Mouse (Mus musculus): ENCODE data around the gene Gm11492. TPM values are rescaled to one million over a fixed set of nuclear protein-coding genes. Genes with fewer than 3 reads are reported as not detected.

Gene Gm11492
- total RNA-seq, 2 experiments from 2014 or later = not detected

DNA sequence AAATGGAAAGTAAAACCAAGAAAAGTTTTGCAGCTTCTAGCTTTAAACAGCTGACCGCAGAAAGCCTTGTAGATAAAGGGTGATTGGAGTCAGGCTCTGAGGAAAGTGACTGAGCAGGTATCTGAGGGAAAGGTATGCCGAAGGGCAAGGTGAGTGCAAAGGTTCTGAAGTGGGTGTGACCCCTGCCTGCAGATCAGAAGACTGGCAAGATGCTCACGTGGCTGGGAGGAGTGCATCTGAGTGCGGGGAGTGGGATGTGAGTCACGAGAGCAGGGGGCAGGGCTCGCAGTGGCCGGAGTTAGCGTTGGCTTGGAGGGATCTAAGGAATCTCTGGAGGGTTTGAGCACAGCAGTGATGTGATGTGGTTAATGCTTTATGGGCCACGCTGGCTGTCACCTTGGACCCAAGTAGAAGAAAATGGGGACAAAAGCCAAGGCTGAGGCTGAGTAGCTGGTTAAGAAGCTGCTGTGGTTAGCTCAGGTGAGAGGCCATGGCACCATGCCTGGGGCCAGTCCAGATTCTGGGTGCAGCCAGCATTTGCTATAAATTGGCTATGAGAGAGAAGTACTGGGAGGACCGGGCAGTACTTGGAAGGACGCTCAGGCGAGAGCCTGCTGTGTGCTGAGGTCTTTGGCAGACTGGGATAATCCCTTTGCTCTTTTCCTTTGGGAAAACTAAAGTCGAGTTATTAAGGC is 33.1 kb downstream of the Gm11492 start:
- no peak for DNase-seq (ENCODE audit: low spot score in 2 of 2)

DNA sequence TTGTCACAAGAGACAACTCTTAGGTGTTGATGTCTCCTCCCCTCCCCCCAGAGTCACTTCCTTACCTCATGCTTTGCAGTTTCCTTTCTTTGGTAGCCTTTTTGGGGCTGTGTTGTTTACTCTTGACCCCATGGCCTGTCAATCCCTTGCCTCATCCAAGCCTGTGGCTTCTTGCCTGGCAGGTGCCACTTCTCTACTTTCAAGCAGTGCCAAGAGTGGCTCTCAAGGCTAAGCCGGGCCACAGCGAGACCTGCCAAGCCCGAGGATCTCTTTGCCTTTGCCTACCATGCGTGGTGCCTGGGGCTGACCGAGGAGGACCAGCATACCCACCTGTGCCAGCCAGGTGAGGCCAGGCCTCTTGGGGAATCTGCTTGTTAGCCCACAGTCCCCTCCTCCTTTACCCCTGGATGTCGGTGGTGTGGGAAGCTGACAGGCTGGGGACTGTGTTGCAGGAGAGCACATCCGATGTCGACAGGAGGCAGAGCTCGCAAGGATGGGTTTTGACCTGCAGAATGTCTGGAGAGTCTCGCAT is 33.9 kb downstream of the Gm11492 start:
- no peak for DNase-seq (ENCODE audit: low spot score in 2 of 2)

DNA sequence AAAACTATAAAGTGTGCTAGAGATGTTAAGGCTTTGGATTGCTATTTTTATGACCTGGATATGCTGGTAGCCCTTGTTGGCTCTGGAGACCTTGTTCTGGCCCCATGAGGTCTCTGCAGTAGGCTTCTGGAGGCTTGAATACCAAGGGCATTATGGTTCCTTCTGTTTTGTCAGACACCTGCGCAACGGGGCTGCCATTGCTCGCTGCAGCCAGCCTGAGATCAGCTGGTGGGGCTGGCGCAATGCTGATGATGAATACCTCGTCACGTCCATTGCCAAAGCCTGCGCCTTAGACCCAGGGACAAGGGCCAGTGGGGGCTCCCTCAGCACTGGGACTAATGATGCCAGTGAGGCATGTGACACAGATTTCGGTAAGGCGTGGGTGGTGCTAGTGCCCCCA is 35.8 kb downstream of the Gm11492 start:
- DNase-seq (ENCODE audit: low spot score in 2 of 2) = no peak

DNA sequence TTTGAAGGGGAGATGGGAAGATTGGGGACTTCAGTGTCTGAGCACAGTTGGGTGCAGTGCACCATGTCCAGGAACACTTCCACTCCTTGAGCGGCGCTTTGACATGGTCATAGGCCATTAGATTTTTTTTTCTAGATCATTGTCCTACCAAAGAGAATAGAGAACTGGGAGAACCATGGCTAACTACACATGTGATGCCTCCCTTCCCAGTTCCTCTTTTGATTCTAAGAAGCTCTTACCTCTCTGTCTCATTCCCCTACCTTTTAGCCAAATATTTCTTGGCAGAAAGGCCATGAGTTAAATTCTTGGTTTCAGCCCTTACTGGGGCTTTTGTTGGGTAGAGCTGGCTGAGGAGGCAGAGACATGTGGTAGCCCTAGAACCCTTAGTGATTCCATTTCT is 37.1 kb downstream of the Gm11492 start:
- DNase-seq (ENCODE audit: low spot score in 2 of 2) = no peak

DNA sequence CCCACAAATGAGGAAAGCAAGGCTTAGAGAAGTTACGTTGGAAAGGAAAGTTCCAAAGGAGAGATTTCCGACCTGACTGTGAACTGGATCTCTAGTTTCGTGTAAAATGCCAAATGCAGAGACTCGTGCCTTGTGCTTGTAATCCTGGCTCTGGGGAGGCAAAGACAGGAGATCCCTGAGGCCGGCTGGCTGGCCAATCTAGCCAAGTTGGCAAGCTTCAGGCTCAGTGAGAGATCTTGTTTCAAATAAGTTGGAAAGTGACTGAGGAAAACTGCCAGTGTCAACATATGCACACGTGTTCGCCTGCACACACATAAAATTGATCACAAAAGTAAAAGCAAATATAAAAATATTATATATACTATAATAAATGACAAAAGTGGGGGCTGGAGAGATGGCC is 42.8 kb downstream of the Gm11492 start:
- DNase-seq (ENCODE audit: low spot score in 2 of 2) = no peak

DNA sequence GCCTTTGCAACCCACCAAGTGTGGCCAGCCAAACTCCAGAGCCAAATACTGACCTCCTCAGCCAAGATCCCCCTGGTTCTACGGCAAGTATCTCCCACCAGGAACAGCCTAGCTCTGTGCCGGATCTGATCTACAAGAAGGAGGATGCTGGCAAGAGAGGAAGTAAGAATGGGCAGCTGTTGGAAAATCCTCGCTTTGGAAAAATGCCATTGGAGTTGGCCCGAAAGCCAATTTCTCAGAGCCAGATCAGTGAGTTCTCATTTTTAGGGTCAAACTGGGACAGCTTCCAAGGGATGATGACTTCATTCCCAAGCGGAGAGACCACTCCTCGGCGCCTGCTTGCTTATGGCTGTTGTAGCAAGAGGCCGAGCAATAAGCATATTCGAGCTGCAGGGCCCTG is 45.1 kb downstream of the Gm11492 start:
- DNase-seq (ENCODE audit: low spot score in 2 of 2) = no peak

DNA sequence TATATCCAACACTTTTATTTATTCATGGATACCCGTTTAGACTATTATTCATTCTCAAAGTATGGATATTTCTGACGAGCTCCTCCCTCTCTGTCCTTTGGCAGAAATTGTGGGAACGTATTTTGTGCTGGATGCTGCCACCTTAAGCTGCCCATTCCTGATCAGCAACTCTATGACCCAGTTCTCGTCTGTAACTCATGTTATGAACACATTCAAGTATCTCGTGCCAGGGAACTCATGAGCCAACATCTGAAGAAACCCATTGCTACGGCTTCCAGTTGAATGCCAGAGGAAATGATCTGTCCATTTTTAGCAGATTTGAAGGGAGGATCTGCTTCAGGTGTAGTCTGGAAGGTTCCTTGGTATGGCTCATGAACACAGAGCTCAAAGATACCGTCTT is 47.5 kb downstream of the Gm11492 start:
- no peak for DNase-seq (ENCODE audit: low spot score in 2 of 2)

DNA sequence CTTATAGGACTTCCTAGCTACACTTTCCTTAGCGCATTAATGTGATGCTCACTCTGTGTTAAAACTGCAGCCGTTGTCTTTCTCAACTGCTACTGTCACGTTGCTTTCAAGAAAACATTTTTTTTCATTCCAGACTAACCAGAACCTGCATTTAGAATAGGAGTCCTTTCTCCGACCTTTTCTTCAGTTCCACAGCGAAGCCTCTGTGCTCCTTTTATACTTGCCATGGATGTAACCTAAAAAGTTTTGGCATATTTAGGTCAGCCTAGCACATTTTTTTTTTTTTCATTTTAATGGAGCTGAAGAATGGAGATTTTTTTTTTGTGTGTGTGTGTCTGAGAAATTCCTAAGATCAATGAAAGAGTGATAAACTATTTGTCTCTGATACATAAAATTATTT is 49.1 kb downstream of the Gm11492 start:
- DNase-seq (ENCODE audit: low spot score in 2 of 2) = no peak

DNA sequence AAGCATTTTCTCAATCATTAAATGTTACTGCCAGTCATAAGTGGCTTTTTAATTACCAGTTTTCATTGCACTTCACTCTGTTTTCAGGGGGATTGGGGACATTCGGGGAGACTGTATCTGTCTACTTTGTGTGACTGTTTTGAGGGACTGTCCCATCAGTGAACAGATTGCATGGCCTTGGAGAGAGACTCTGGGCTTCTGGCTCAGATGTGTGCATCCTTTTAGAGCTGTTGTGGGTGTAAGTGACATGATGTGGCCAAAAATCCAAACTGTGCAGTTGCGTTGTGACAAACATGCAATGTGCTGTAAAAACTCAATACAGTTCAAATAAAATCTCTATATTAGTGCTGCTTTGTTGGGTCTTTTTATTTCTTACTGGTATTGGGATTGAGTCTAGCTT is 49.5 kb downstream of the Gm11492 start:
- no peak for DNase-seq (ENCODE audit: low spot score in 2 of 2)

DNA sequence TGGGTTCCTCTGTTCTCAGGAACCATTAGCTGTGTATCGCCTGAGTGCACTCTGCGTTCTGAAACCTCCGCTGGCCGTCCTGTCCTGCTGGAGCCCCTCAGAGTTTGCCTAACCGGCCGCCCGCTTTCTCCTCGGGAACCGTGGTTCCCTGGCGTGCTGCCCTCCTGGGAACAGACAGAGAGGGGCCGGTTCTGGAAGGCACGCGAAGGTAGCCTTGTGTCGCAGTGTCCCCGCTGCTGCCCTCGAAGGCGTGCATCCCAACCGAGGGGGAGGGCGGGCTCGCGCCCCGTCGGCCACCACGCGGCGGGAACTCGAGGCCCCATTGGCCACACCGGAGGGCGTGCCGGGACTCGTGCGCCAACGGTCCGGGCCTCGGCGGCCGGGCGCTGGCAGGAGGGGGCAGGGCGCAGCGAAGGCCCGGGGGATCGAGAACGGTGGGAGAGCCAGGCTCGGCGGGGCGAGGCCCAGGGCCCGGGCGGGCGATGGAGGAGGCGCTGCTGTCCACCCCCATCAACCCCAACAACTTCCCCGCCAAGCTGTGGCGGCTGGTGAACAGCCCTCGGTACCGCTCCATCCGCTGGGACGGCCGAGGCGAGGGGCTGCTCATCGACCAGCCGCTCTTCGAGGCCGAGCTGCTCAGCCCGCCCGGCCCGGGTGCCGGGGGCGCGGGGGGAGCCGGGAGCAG is 50.5 kb downstream of the Gm11492 start, which contains the start of gene Hsf5:
Hsf5 (plus strand) TSS at position 375 of the 685 bp plus-strand sequence.
- no peak for DNase-seq (ENCODE audit: low spot score in 2 of 2)

DNA sequence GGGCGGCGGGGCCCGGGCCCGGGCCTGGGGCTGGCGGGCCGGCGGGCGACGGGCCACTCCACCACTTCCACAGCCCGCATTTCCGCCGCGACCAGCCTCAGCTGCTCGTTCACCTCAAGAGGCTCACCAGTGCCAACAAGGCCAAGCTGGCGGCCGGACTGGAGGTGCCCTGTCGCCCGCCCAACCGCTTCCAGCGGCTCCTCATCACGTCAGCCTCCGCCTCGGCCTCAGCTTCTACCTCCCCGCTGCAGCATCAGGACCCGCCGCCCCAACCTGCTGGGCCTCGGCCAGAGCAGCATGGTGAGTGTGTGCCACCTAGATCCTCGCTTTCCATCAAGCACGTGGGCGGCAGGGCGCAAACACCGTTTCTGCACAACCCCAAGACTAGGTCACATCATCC is 51.2 kb downstream of the Gm11492 start:
- no peak for DNase-seq (ENCODE audit: low spot score in 2 of 2)

Other genes with a start within 250 kb of the Gm11492 start
- gene Ppm1e, start 207.6 kb upstream of the Gm11492 start, total RNA-seq (2021) = 10 to 100 TPM; 17.7 to 18.6 TPM
- 1 to 10 TPM; 3.2 to 6.1 TPM for gene Rad51c, start 161.7 kb upstream of the Gm11492 start, total RNA-seq (2021)
- 1 to 10 TPM in 1 of 2 experiments, under 1 TPM in 1; 0.34 to 1.0 TPM for gene Tex14, start 161.6 kb upstream of the Gm11492 start, total RNA-seq (2021)
- gene Sept4, start 2.2 kb downstream of the Gm11492 start, total RNA-seq (2021) = 10 to 100 TPM; 39.7 to 47.5 TPM
- 10 to 100 TPM; 29.1 to 33.1 TPM for gene Mtmr4, start 25.5 kb downstream of the Gm11492 start, total RNA-seq (2021)
- gene Hsf5, start 50.5 kb downstream of the Gm11492 start, total RNA-seq (2021) = under 1 TPM; 0.17 TPM
- 1 to 10 TPM; 4.4 to 5.7 TPM for gene Rnf43, start 96.1 kb downstream of the Gm11492 start, total RNA-seq (2021)
- 10 to 100 TPM; 88.2 to 89.0 TPM for gene Supt4a, start 170.9 kb downstream of the Gm11492 start, total RNA-seq (2021)
- 1 to 10 TPM; 6.4 to 7.6 TPM for gene Tspoap1, start 193.9 kb downstream of the Gm11492 start, total RNA-seq (2021)
- gene Mpo, start 226.9 kb downstream of the Gm11492 start, total RNA-seq (2021) = 10 to 100 TPM in 1 of 2 experiments, 1 to 10 TPM in 1; 2.8 to 12.9 TPM